Mouse (Mus musculus) heart, adult 10 weeks (tissue): ENCODE measurements around the gene Spred1. TPM values are rescaled to one million over a fixed set of nuclear protein-coding genes. Genes with fewer than 3 reads are reported as not detected.

Experiments
- polyA plus RNA-seq: library from polyadenylated mRNA; stranded (reverse); fragments of 350-450 nt; fragmentation: Illumina TruSeq; extraction: RNeasy Lipid Tissue Mini Kit (QIAGEN cat#74804); gene quantifications from one replicate; pipeline ENCODE4 v1.2.3, GENCODE M21; 2014; ENCODE audit warnings: low read depth, low replicate concordance

The Spred1 gene
- 10.3 TPM for polyA plus RNA-seq

DNA sequence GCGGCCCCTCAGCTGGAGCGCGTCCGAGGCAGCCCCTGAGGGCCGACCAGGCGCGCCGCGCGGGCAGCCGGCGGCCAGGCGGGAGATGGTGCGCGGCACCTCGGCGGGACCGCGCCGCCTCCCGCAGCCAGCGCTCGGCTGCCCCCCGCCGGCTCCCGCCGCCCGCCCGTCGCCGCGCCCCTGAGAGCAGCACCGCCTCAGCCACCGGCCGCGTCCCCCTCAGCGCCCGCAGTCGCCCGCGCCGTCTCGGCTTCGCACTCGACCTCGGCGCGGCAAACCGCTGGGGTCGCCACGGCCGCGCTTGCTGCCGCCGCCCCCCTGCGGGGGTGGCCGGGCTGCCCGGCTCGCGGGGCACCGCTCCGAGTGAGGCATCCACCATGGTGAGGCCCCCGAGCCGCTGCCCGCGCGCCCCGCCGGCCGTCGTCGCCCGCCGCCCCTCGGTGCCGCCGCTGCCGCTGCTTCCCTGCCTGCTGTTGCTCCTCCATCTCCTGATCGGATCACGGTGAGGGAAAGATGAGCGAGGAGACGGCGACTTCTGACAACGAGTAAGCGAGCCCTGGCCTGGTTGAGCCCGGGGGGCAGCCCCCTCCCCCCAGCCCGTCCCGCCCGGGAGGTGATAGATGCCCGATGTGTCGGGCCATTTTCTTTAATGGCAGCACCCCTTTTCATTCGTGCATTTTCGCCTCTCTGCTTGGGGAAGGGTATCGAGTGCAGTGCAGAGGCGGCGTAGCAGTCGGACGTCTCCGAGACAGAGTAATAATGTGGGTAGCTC, at the start of gene Spred1:
TSS of gene Spred1 (plus strand) at position 163 of the 772 bp plus-strand sequence.

Other genes starting within 250 kb of the Spred1 start
- not detected for gene Tmco5, start 242.7 kb upstream of the Spred1 start, polyA plus RNA-seq
- 32.4 TPM for gene Fam98b, start 128.4 kb downstream of the Spred1 start, polyA plus RNA-seq
- gene Rasgrp1, start 221.6 kb downstream of the Spred1 start, polyA plus RNA-seq: 0.24 TPM